Mouse (Mus musculus) embryonic fibroblast, embryonic 13.5 days (primary cell): ENCODE results near the gene Gm3233.

ENCODE experiments used
- CTCF ChIP-seq: IDR thresholded peaks from 2 replicates; pipeline ENCODE4 v1.5.1; 2011; ENCODE audit warnings: mild to moderate bottlenecking, control low read depth, low read length, moderate library complexity, borderline replicate concordance; ENCODE audit not compliant: insufficient read depth
- POLR2A ChIP-seq: IDR thresholded peaks from 2 replicates; pipeline ENCODE4 v1.6.1; 2011; ENCODE audit warnings: low read depth, mild to moderate bottlenecking, control low read depth, low read length, moderate library complexity

GRCm38 (mm10) chr10:77726186-77726585, 33.3 kb downstream of the Gm3233 start, which contains the start of gene Gm10100:
- TF ChIP-seq CTCF (no peak), POLR2A (no peak)
